Mouse (Mus musculus) MEL (cell line): ENCODE measurements around the gene 4430402I18Rik. TPM values are rescaled to one million over a fixed set of nuclear protein-coding genes. Genes with fewer than 3 reads are reported as not detected.

Source experiments
- DNase-seq: peaks from one replicate; pipeline ENCODE4 v3.0.0; 2011; ENCODE audit warnings: low read depth, low spot score
- H3K27ac ChIP-seq: 2 replicates; pipeline ENCODE4 v1.5.1; 2012; ENCODE audit warnings: low read depth, mild to moderate bottlenecking, control low read depth, low read length, moderate library complexity; ENCODE audit not compliant: control insufficient read depth
- H3K27me3 ChIP-seq, 2 experiments: fragments of 150-350 bp in 1 of 2; sonication (generic) in 1 of 2; 2 replicates each; pipeline ENCODE4 v1.6.1; 2012; ENCODE audit warnings: low read length in 2 of 2, mild to moderate bottlenecking in 2 of 2, improper control_type of control experiment in 1 of 2, moderate library complexity in 1 of 2; ENCODE audit not compliant: insufficient read depth in 2 of 2, control insufficient read depth in 1 of 2
- H3K36me3 ChIP-seq, 2 experiments: 2 replicates each; pipeline ENCODE4 v1.6.1; 2012 to 2014; ENCODE audit warnings: low read length in 2 of 2, improper control_type of control experiment in 1 of 2, inconsistent platforms in 1 of 2, mild to moderate bottlenecking in 1 of 2; ENCODE audit not compliant: insufficient read depth in 2 of 2, control insufficient read depth in 1 of 2
- H3K4me1 ChIP-seq, 2 experiments: fragments of 150-350 bp in 1 of 2; sonication (generic) in 1 of 2; 2 replicates each; pipeline ENCODE4 v1.6.1; 2012; ENCODE audit warnings: low read length in 2 of 2, improper control_type of control experiment in 1 of 2, mild to moderate bottlenecking in 1 of 2; ENCODE audit not compliant: insufficient read depth in 2 of 2, control insufficient read depth in 1 of 2
- H3K4me3 ChIP-seq, 2 experiments: fragments of 150-350 bp in 1 of 2; sonication (generic) in 1 of 2; 2 replicates each; pipeline ENCODE4 v1.5.1; 2012; ENCODE audit warnings: low read depth in 2 of 2, low read length in 2 of 2, mild to moderate bottlenecking in 2 of 2, moderate library complexity in 2 of 2, control low read depth in 1 of 2, improper control_type of control experiment in 1 of 2; ENCODE audit not compliant: control insufficient read depth in 1 of 2, insufficient read depth in 1 of 2
- H3K79me2 ChIP-seq: 2 replicates; pipeline ENCODE4 v1.6.1; 2012; ENCODE audit warnings: mild to moderate bottlenecking, low read length, moderate library complexity; ENCODE audit not compliant: control insufficient read depth, poor library complexity, insufficient read depth
- H3K9ac ChIP-seq: 2 replicates; pipeline ENCODE4 v1.6.1; 2012; ENCODE audit warnings: low read depth, mild to moderate bottlenecking, control low read depth, low read length, moderate library complexity; ENCODE audit not compliant: control insufficient read depth, poor library complexity, severe bottlenecking
- H3K9me3 ChIP-seq: fragments of 150-350 bp; sonication (generic); replicated peaks from 2 replicates; pipeline ENCODE4 v1.6.1; 2012; ENCODE audit warnings: mild to moderate bottlenecking, low read length, improper control_type of control experiment, moderate library complexity; ENCODE audit not compliant: insufficient read depth
- CTCF ChIP-seq, 3 experiments: IDR thresholded peaks in 2 of 3; conservative IDR thresholded peaks in 1 of 3; 2 replicates each; pipeline ENCODE4 v1.5.1; 2011 to 2012; ENCODE audit warnings: low read length in 3 of 3, low read depth in 2 of 3, mild to moderate bottlenecking in 2 of 3, improper control_type of control experiment in 1 of 3, inconsistent platforms in 1 of 3, mixed read lengths in 1 of 3, moderate library complexity in 1 of 3; ENCODE audit not compliant: control insufficient read depth in 1 of 3, insufficient read depth in 1 of 3, poor library complexity in 1 of 3, severe bottlenecking in 1 of 3
- EP300 ChIP-seq, 2 experiments: IDR thresholded peaks; 2 replicates each; pipeline ENCODE4 v1.6.1; 2011; ENCODE audit warnings: improper control_type of control experiment in 2 of 2, low read length in 2 of 2, low read depth in 1 of 2, mild to moderate bottlenecking in 1 of 2
- ETS1 ChIP-seq: IDR thresholded peaks from 2 replicates; pipeline ENCODE4 v1.6.1; 2012; ENCODE audit warnings: low read depth, mild to moderate bottlenecking, inconsistent platforms, low read length, improper control_type of control experiment, moderate library complexity
- GATA1 ChIP-seq: IDR thresholded peaks from 2 replicates; pipeline ENCODE4 v1.6.1; 2011; ENCODE audit warnings: low read depth, low read length, improper control_type of control experiment
- JUND ChIP-seq: IDR thresholded peaks from 2 replicates; pipeline ENCODE4 v1.6.1; 2011; ENCODE audit warnings: low read depth, mild to moderate bottlenecking, improper control_type of control experiment, low read length
- KAT2A ChIP-seq: conservative IDR thresholded peaks from 2 replicates; pipeline ENCODE4 v1.6.1; 2012; ENCODE audit warnings: low read depth, low read length, improper control_type of control experiment, inconsistent platforms
- MAX ChIP-seq: IDR thresholded peaks from 2 replicates; pipeline ENCODE4 v1.6.1; 2011; ENCODE audit warnings: low read length, improper control_type of control experiment
- MEF2A ChIP-seq: IDR thresholded peaks from 2 replicates; pipeline ENCODE4 v1.6.1; 2014; ENCODE audit warnings: low read depth, mild to moderate bottlenecking, inconsistent platforms, low read length, improper control_type of control experiment; ENCODE audit not compliant: poor library complexity, insufficient replicate concordance, severe bottlenecking; ENCODE audit errors: extremely low read depth
- NELFE ChIP-seq: IDR thresholded peaks from 2 replicates; pipeline ENCODE4 v1.6.1; 2011; ENCODE audit warnings: low read depth, low read length, improper control_type of control experiment
- NRF1 ChIP-seq: IDR thresholded peaks from 2 replicates; pipeline ENCODE4 v1.6.1; 2014; ENCODE audit warnings: low read depth, mild to moderate bottlenecking, inconsistent platforms, low read length, improper control_type of control experiment, moderate library complexity; ENCODE audit not compliant: poor library complexity, insufficient read depth, severe bottlenecking
- RAD21 ChIP-seq: IDR thresholded peaks from 2 replicates; pipeline ENCODE4 v1.6.1; 2011; ENCODE audit warnings: mild to moderate bottlenecking, low read depth, low read length, improper control_type of control experiment
- RCOR1 ChIP-seq: IDR thresholded peaks from 2 replicates; pipeline ENCODE4 v1.6.1; 2012; ENCODE audit warnings: low read depth, mild to moderate bottlenecking, inconsistent platforms, low read length, improper control_type of control experiment
- SIN3A ChIP-seq: IDR thresholded peaks from 2 replicates; pipeline ENCODE4 v1.6.1; 2012; ENCODE audit warnings: low read length, improper control_type of control experiment, inconsistent platforms
- SMC3 ChIP-seq: IDR thresholded peaks from 2 replicates; pipeline ENCODE4 v1.6.1; 2011; ENCODE audit warnings: low read depth, low read length, improper control_type of control experiment
- TAL1 ChIP-seq: IDR thresholded peaks from 2 replicates; pipeline ENCODE4 v1.6.1; 2012; ENCODE audit warnings: mild to moderate bottlenecking, inconsistent platforms, low read length, moderate library complexity, mixed read lengths
- TCF12 ChIP-seq: IDR thresholded peaks from 2 replicates; pipeline ENCODE4 v1.6.1; 2014; ENCODE audit warnings: low read depth, mild to moderate bottlenecking, inconsistent platforms, low read length, improper control_type of control experiment, moderate library complexity
- USF1 ChIP-seq: IDR thresholded peaks from 2 replicates; pipeline ENCODE4 v1.6.1; 2014; ENCODE audit warnings: low read depth, mild to moderate bottlenecking, inconsistent platforms, low read length, improper control_type of control experiment, moderate library complexity
- ZC3H11A ChIP-seq: IDR thresholded peaks from 2 replicates; pipeline ENCODE4 v1.6.1; 2012; ENCODE audit warnings: low read depth, mild to moderate bottlenecking, inconsistent platforms, low read length, improper control_type of control experiment
- ZKSCAN1 ChIP-seq: IDR thresholded peaks from 2 replicates; pipeline ENCODE4 v1.6.1; 2012; ENCODE audit warnings: low read depth, mild to moderate bottlenecking, inconsistent platforms, low read length, improper control_type of control experiment, moderate library complexity
- ZNF384 ChIP-seq: IDR thresholded peaks from 2 replicates; pipeline ENCODE4 v1.6.1; 2012; ENCODE audit warnings: low read depth, mild to moderate bottlenecking, inconsistent platforms, low read length, improper control_type of control experiment
- polyA plus RNA-seq, 2 experiments: library from polyadenylated mRNA; stranded (reverse) in 1 of 2; unstranded in 1 of 2; fragments of >175 nt in 1 of 2; fragments of >200 nt in 1 of 2; gene quantifications; 2 replicates each; pipeline versions ENCODE4 v1.2.1 to v1.2.4; 2012; ENCODE audit warnings: low replicate concordance in 2 of 2, low read depth in 1 of 2; ENCODE audit not compliant: insufficient read length in 2 of 2, insufficient read depth in 1 of 2, missing spikeins in 1 of 2
- total RNA-seq: library from RNA; depleted of rRNA; stranded (reverse); fragments of 300-350 nt; gene quantifications from 2 replicates; pipeline ENCODE4 v1.2.3, GENCODE M21; 2012

4430402I18Rik gene
- total and polyA plus RNA-seq, 3 experiments, result not detected

DNA sequence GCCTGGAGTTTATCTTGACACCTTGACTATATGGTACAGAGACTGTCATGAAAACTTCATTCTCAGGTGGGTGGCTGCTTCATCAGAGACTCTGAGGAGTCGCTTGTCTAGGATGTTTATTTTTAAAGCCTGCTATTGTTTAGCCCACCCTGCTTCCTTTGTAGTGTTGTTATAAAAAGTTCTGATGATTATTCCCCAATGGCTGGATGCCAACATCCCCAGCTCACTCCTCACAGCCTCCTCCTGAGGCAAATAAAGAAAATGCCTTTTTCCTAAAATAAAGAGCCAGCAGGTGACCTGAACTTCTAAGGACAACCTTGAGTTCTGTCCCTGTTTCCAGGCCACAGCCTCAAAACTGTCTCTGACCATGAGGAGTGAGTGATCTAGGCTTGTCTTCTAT, 79.1 kb downstream of the 4430402I18Rik start:
- DNase-seq, result no peak
- no peak overlapping the region for H3K4me3 ChIP-seq

DNA sequence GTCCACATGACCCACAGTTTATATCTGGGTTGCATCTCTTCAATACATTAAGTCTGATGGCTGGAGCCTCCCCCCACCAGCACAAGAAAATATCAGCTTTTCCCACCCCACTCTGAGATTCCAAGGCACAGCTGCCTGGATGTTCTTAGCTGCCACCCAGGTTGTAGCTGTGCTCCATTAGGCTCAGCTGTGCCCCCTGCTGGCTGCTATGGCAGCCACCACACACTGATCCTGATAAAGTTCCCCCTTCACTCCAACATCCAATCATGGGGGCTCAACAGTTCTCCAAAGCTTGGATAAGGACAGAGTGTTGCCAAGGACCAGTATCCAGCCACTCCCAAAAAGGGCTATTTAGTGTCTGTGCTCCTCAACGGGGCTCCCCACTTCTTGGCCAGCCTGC, 84.5 kb downstream of the 4430402I18Rik start:
- H3K9ac ChIP-seq, result no peak overlapping the region
- no peaks in the 10 kb centered on the region for H3K79me2 ChIP-seq
- no peaks in the 10 kb centered on the region for H3K36me3 ChIP-seq
- no peaks in the 10 kb centered on the region for H3K4me1 ChIP-seq
- no peak overlapping the region for H3K4me3 ChIP-seq
- TF ChIP-seq SMC3 (peak; percentile 62), GATA1 (no peak), CTCF (IDR thresholded peaks at IDR 0.05 in 2 of 3, conservative IDR thresholded peaks at IDR 0.05 in 1 of 3; ENCODE audit: control insufficient read depth in 1 of 3, insufficient read depth in 1 of 3, low read depth in 2 of 3, low read length in 3 of 3, poor library complexity in 1 of 3, severe bottlenecking in 1 of 3) (peak; percentile 56 to 74 (median 60); a peak in 5 of 6 replicates), ETS1 (no peak), RAD21 (peak; percentile 36)
- H3K27me3 ChIP-seq, result no peaks in the 10 kb centered on the region; a peak in 3 of 4 replicates
- peak; percentile 18 for DNase-seq
- no peak overlapping the region for H3K27ac ChIP-seq
- no peaks in the 10 kb centered on the region for H3K9me3 ChIP-seq

More for the DNA sequence above, 79.1 kb downstream of the 4430402I18Rik start:
- no peaks in the 10 kb centered on the region for H3K9me3 ChIP-seq
- H3K27ac ChIP-seq, result no peak overlapping the region
- TF ChIP-seq NRF1, result no peak
- no peak for TF ChIP-seq ZC3H11A
- TF ChIP-seq MAX, result no peak
- no peak for TF ChIP-seq NELFE
- no peak for TF ChIP-seq ZKSCAN1
- no peak for TF ChIP-seq MEF2A
- TF ChIP-seq KAT2A, result no peak
- no peak for TF ChIP-seq TAL1
- peaks cover 0 to 1% of the 10 kb centered on the region in 2 experiments; a peak in 2 of 4 replicates for H3K27me3 ChIP-seq
- H3K79me2 ChIP-seq, result no peaks in the 10 kb centered on the region
- H3K9ac ChIP-seq, result no peak overlapping the region
- H3K4me1 ChIP-seq, result no peaks in the 10 kb centered on the region
- no peaks in the 10 kb centered on the region for H3K36me3 ChIP-seq

DNA sequence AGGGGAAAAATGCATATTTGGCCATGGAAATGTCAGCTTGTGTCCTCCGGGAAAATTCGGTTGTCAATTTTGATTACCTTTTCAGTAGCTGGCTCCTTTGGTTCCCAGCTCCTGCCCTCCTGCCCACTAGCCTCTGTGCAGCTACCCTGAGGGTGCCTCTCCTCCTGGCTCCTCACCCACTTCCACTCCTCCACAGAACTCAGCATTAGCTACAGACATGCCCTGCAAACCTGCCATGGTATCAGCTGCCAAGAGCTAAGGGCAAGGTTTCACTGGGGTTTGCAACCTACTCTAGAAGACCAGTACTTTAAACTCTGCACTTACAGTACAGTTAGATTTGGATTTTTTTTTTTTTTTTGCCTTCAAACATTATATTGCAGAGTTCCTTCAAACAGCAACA, 88.1 kb downstream of the 4430402I18Rik start:
- Histone ChIP-seq H3K36me3 (no peaks in the 10 kb centered on the region), H3K4me3 (no peak overlapping the region), H3K9ac (no peak overlapping the region), H3K27ac (no peak overlapping the region), H3K27me3 (peaks cover 0 to 2% of the 10 kb centered on the region in 2 experiments; a peak in 3 of 4 replicates), H3K79me2 (no peaks in the 10 kb centered on the region), H3K4me1 (no peaks in the 10 kb centered on the region), H3K9me3 (no peaks in the 10 kb centered on the region)
- DNase-seq, result no peak
- TF ChIP-seq MAX (no peak), ZKSCAN1 (no peak), TCF12 (no peak), JUND (no peak), EP300 (IDR thresholded peaks at IDR 0.05; ENCODE audit: low read depth in 1 of 2, low read length in 2 of 2) (no peak), ZNF384 (no peak), USF1 (no peak), TAL1 (no peak), ZC3H11A (no peak), RCOR1 (no peak), SIN3A (no peak)
